Mouse (Mus musculus) kidney, embryonic 14.5 days (tissue): Measurements from ENCODE around the gene Gfi1b. TPM values are rescaled to one million over a fixed set of nuclear protein-coding genes. Genes with fewer than 3 reads are reported as not detected.

Source experiments
- ATAC-seq: fragments of 200-750 bp; cut with Nextera tagmentation; 2 replicates; pipeline ENCODE4 v1.8.0; 2017; ENCODE audit warnings: moderate number of reproducible peaks, mild to moderate bottlenecking, moderate TSS enrichment, moderate library complexity; ENCODE audit not compliant: low FRiP score, low TSS enrichment
- H3K27ac ChIP-seq: fragments of 300-500 bp; sonication (generic); 2 replicates; pipeline ENCODE4 v1.5.1; 2014; ENCODE audit warnings: low read depth, mild to moderate bottlenecking, low read length, moderate library complexity, mixed read lengths
- H3K27me3 ChIP-seq: fragments of 300-500 bp; sonication (generic); 2 replicates; pipeline ENCODE4 v1.6.1; 2014; ENCODE audit warnings: mild to moderate bottlenecking, low read length; ENCODE audit not compliant: control insufficient read depth, insufficient read depth
- H3K36me3 ChIP-seq: fragments of 300-500 bp; sonication (generic); 2 replicates; pipeline ENCODE4 v1.6.1; 2014; ENCODE audit warnings: low read length, mixed read lengths; ENCODE audit not compliant: control insufficient read depth, insufficient read depth
- H3K4me1 ChIP-seq: fragments of 300-500 bp; sonication (generic); 2 replicates; pipeline ENCODE4 v1.6.1; 2014; ENCODE audit warnings: low read length, mixed read lengths; ENCODE audit not compliant: control insufficient read depth, insufficient read depth
- H3K4me2 ChIP-seq: fragments of 300-500 bp; sonication (generic); replicated peaks from 2 replicates; pipeline ENCODE4 v1.6.1; 2014; ENCODE audit warnings: low read depth, mild to moderate bottlenecking, low read length
- H3K4me3 ChIP-seq: fragments of 300-500 bp; sonication (generic); 2 replicates; pipeline ENCODE4 v1.5.1; 2014; ENCODE audit warnings: mild to moderate bottlenecking, low read length
- H3K9ac ChIP-seq: fragments of 300-500 bp; sonication (generic); 2 replicates; pipeline ENCODE4 v1.6.1; 2014; ENCODE audit warnings: low read depth, mild to moderate bottlenecking, low read length, moderate library complexity
- H3K9me3 ChIP-seq: fragments of 300-500 bp; sonication (generic); 2 replicates; pipeline ENCODE4 v1.6.1; 2016; ENCODE audit warnings: low read length; ENCODE audit not compliant: control insufficient read depth
- WGBS: fragments of 180-500 bp; shearing (Covaris S2); extraction: QIAGEN DNeasy Blood & Tissue Kit; methylation state at CpG from one replicate; pipeline ENCODE4 v1.1.7; 2014; 5-methylcytosine and 5-hydroxymethylcytosine counted together
- polyA plus RNA-seq: library from polyadenylated mRNA; unstranded; fragments of >200 nt; fragmentation: Nextera tagmentation; extraction: Ambion mirVana; gene quantifications from 2 replicates; pipeline ENCODE4 v1.2.1, GENCODE M21; 2014

Gene Gfi1b
- polyA plus RNA-seq, 1 experiment from 2014 or later = 0.45 TPM

GRCm38 (mm10) chr2:28641435-28641941, 19.7 kb upstream of the Gfi1b start:
- ATAC-seq = peak; percentile 74
- Histone ChIP-seq H3K27me3 (no peaks in the 10 kb centered on the region; the same call in 1 of the 2 replicates), H3K4me2 (peak overlapping the region; percentile 82), H3K9ac (peak overlapping the region; percentile 88), H3K9me3 (no peaks in the 10 kb centered on the region), H3K27ac (peak overlapping the region; percentile 85), H3K36me3 (no peaks in the 10 kb centered on the region), H3K4me3 (peak overlapping the region; percentile 92), H3K4me1 (peaks cover 11% of the 10 kb centered on the region)
- under 1% methylated on average over 38 of the region's 43 CpGs for WGBS

- H3K4me3 ChIP-seq = peak within 1 kb of the TSS; percentile 92
- no peaks in the 10 kb centered on the region; the same call in 1 of the 2 replicates for H3K27me3 ChIP-seq
- peak within 1 kb of the TSS; percentile 85 for H3K27ac ChIP-seq
- H3K4me1 ChIP-seq = peaks cover 11% of the 10 kb centered on the region
- WGBS = 2% methylated on average over 39 of the region's 47 CpGs
- H3K9ac ChIP-seq = peak within 1 kb of the TSS; percentile 88
- peak; percentile 92 for ATAC-seq
- no peaks in the 10 kb centered on the region for H3K36me3 ChIP-seq
- H3K9me3 ChIP-seq = no peaks in the 10 kb centered on the region
- peak within 1 kb of the TSS; percentile 82 for H3K4me2 ChIP-seq
Measured at GRCm38 (mm10) chr2:28640461-28641424, 19.0 kb upstream of the Gfi1b start, which contains the start of gene Tsc1. Gene Tsc1 (plus strand): TSS chr2:28641228.

GRCm38 (mm10) chr2:28639794-28640193, 18.0 kb upstream of the Gfi1b start:
- no peak overlapping the region for H3K4me2 ChIP-seq
- no peaks in the 10 kb centered on the region for H3K9me3 ChIP-seq
- WGBS = 61% methylated on average over 7 of the region's 7 CpGs
- H3K36me3 ChIP-seq = no peaks in the 10 kb centered on the region
- peaks cover 11% of the 10 kb centered on the region for H3K4me1 ChIP-seq
- H3K27ac ChIP-seq = no peak overlapping the region
- no peak overlapping the region for H3K4me3 ChIP-seq
- no peak overlapping the region for H3K9ac ChIP-seq
- no peaks in the 10 kb centered on the region; the same call in 1 of the 2 replicates for H3K27me3 ChIP-seq
- no peak for ATAC-seq

- no peak overlapping the region for H3K9ac ChIP-seq
- H3K36me3 ChIP-seq = no peaks in the 10 kb centered on the region
- no peaks in the 10 kb centered on the region for H3K9me3 ChIP-seq
- no peak for ATAC-seq
- no peak overlapping the region for H3K27ac ChIP-seq
- peak overlapping the region; percentile 42 for H3K4me2 ChIP-seq
- peaks cover 11% of the 10 kb centered on the region for H3K4me1 ChIP-seq
- H3K27me3 ChIP-seq = no peaks in the 10 kb centered on the region; the same call in 1 of the 2 replicates
- 0 out of 2 replicates have a peak overlapping the region, but pooled peaks have one; percentile 8 for H3K4me3 ChIP-seq
- WGBS = 5% methylated on average over 9 of the region's 9 CpGs
Measured at GRCm38 (mm10) chr2:28638886-28639285, 17.1 kb upstream of the Gfi1b start.

- no peaks in the 10 kb centered on the region for H3K36me3 ChIP-seq
- no peak overlapping the region; the same call in 1 of the 2 replicates for H3K27ac ChIP-seq
- ATAC-seq = no peak
- peaks cover 11% of the 10 kb centered on the region for H3K4me1 ChIP-seq
- H3K4me3 ChIP-seq = peak overlapping the region; percentile 8; the same call in 1 of the 2 replicates
- peak overlapping the region; percentile 42 for H3K4me2 ChIP-seq
- H3K27me3 ChIP-seq = no peaks in the 10 kb centered on the region; the same call in 1 of the 2 replicates
- H3K9me3 ChIP-seq = no peaks in the 10 kb centered on the region
- WGBS = 14% methylated on average over 9 of the region's 9 CpGs
- no peak overlapping the region for H3K9ac ChIP-seq
Measured at GRCm38 (mm10) chr2:28638352-28638751, 16.6 kb upstream of the Gfi1b start.

GRCm38 (mm10) chr2:28637106-28637845, 15.5 kb upstream of the Gfi1b start:
- no peak for ATAC-seq

GRCm38 (mm10) chr2:28635199-28635598, 13.4 kb upstream of the Gfi1b start:
- Histone ChIP-seq H3K36me3 (no peaks in the 10 kb centered on the region), H3K4me3 (no peak overlapping the region), H3K4me2 (no peak overlapping the region), H3K9ac (no peak overlapping the region), H3K27me3 (no peaks in the 10 kb centered on the region; the same call in 1 of the 2 replicates), H3K27ac (no peak overlapping the region), H3K4me1 (no peaks in the 10 kb centered on the region), H3K9me3 (no peaks in the 10 kb centered on the region)
- ATAC-seq = no peak
- 82% methylated on average over 1 of the region's 1 CpGs for WGBS

More at GRCm38 (mm10) chr2:28637106-28637845, 15.5 kb upstream of the Gfi1b start:
- Histone ChIP-seq H3K9me3 (no peaks in the 10 kb centered on the region), H3K4me1 (peaks cover 3% of the 10 kb centered on the region; the same call in 1 of the 2 replicates), H3K4me2 (no peak overlapping the region), H3K4me3 (no peak overlapping the region), H3K9ac (no peak overlapping the region), H3K27me3 (no peaks in the 10 kb centered on the region; the same call in 1 of the 2 replicates), H3K36me3 (no peaks in the 10 kb centered on the region), H3K27ac (no peak overlapping the region)
- WGBS = 80% methylated on average over 9 of the region's 9 CpGs

GRCm38 (mm10) chr2:28633136-28633535, 11.4 kb upstream of the Gfi1b start:
- no peak for ATAC-seq
- WGBS = 47% methylated on average over 4 of the region's 4 CpGs
- H3K27ac ChIP-seq = no peak overlapping the region

More at GRCm38 (mm10) chr2:28633136-28633535, 11.4 kb upstream of the Gfi1b start:
- H3K9ac ChIP-seq = no peak overlapping the region
- H3K27me3 ChIP-seq = no peaks in the 10 kb centered on the region; the same call in 1 of the 2 replicates
- H3K36me3 ChIP-seq = no peaks in the 10 kb centered on the region
- no peak overlapping the region for H3K4me2 ChIP-seq
- no peaks in the 10 kb centered on the region for H3K9me3 ChIP-seq
- no peaks in the 10 kb centered on the region for H3K4me1 ChIP-seq
- H3K4me3 ChIP-seq = no peak overlapping the region
